Mouse (Mus musculus) kidney, adult 2 months (tissue): ENCODE data around the gene Thegl. TPM values are rescaled to one million over a fixed set of nuclear protein-coding genes. Genes with fewer than 3 reads are reported as not detected.
"Not testable (repeated sequence)": the region's sequence is repeated elsewhere in the genome, so short reads cannot be mapped to it uniquely, and the experiment has no call there.

Experiments
- DNase-seq: peaks from one replicate; pipeline ENCODE4 v3.0.0; 2021
- H3K27ac ChIP-seq: fragments of 200-500 bp; 2 replicates; pipeline ENCODE4 v1.5.1; 2012; ENCODE audit warnings: low read depth, low read length, control low read depth, inconsistent platforms; ENCODE audit not compliant: insufficient read depth
- H3K27me3 ChIP-seq: fragments of 200-500 bp; replicated peaks from 2 replicates; pipeline ENCODE4 v1.6.1; 2012; ENCODE audit warnings: mild to moderate bottlenecking, moderate library complexity, low read length, inconsistent platforms; ENCODE audit not compliant: control insufficient read depth, insufficient read depth
- H3K36me3 ChIP-seq: fragments of 200-500 bp; 2 replicates; pipeline ENCODE4 v1.6.1; 2012; ENCODE audit warnings: mild to moderate bottlenecking, moderate library complexity, low read length, inconsistent platforms; ENCODE audit not compliant: control insufficient read depth, insufficient read depth
- H3K4me1 ChIP-seq: fragments of 200-500 bp; 2 replicates; pipeline ENCODE4 v1.6.1; 2011; ENCODE audit warnings: low read length; ENCODE audit not compliant: control insufficient read depth, insufficient read depth
- H3K4me3 ChIP-seq: fragments of 200-500 bp; 2 replicates; pipeline ENCODE4 v1.5.1; 2011; ENCODE audit warnings: mild to moderate bottlenecking, low read depth, low read length, control low read depth; ENCODE audit not compliant: insufficient read depth
- CTCF ChIP-seq: fragments of 200-500 bp; conservative IDR thresholded peaks from 2 replicates; pipeline ENCODE4 v1.5.1; 2011; ENCODE audit warnings: low read depth, mild to moderate bottlenecking, control low read depth, low read length, moderate library complexity, mixed read lengths; ENCODE audit not compliant: insufficient read depth, insufficient read length
- POLR2A ChIP-seq: fragments of 200-500 bp; IDR thresholded peaks from one replicate; pipeline ENCODE4 v1.6.1; 2011; ENCODE audit warnings: low read depth, low read length, control low read depth
- WGBS: fragments of 180-500 bp; shearing (Covaris S2); methylation state at CpG from one replicate; pipeline ENCODE4 v1.1.7; 2018; 5-methylcytosine and 5-hydroxymethylcytosine counted together
- polyA plus RNA-seq: library from polyadenylated mRNA; depleted of rRNA; stranded (reverse); fragments of >200 nt; gene quantifications from 2 replicates; pipeline ENCODE4 v1.2.3, GENCODE M21; 2012

Gene Thegl
- polyA plus RNA-seq, 1 experiment: not detected

DNA sequence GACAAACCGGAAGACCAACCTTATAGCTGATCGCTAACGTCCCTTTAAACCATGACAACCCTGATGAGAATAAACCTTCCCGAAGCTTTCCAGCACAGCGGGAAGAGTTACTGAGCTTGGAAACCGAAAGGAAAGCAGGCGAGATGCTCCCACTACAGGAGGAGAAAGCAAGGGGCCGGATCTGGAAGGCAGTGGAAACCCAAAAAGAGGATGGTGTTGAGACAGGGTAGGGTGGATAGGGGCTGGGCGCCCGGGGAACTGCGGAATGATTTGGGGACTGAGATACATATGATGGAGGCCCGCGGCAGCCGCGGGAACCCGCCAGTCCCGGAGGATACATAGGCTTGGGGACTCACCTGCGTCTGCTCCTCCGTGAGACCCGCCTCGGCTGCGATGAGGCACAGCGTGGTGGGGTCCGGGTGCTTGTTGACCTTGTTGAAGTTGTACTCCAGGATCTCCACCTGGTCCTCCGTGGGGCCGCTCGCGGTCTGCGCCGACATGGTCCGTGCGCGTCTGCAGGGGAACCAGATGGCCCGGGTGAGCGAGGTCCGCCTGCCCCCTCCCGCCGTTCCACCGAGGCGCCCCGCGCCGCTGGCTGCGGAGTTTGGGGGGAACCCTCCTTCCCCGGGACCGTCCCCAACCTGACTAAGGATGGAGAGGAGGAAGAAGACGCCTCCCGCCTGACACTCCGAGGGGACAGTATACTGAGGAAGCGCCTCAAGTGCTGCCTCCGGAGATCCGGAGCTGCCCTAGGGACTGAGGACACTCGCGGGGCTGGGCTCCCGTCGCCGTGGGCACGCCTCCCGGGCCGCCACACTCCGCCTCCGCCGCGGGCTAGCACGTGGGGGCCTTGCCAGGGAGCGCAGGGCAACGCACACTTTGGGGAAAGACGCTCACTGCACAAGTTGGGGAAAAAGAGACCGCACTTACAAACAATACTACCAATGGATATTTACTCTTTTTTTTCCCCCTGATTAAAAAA lies 79.0 kb downstream of the Thegl start:
- TF ChIP-seq CTCF: no peak
- TF ChIP-seq POLR2A: no peak
- H3K27ac ChIP-seq: no peak overlapping the region
- H3K4me1 ChIP-seq: no peaks in the 10 kb centered on the region
- H3K27me3 ChIP-seq: no peaks in the 10 kb centered on the region
- no peaks in the 10 kb centered on the region for H3K36me3 ChIP-seq
- H3K4me3 ChIP-seq: peak overlapping the region; percentile 62
- WGBS: under 1% methylated on average over 69 of the region's 69 CpGs
- peak; percentile 82 for DNase-seq

DNA sequence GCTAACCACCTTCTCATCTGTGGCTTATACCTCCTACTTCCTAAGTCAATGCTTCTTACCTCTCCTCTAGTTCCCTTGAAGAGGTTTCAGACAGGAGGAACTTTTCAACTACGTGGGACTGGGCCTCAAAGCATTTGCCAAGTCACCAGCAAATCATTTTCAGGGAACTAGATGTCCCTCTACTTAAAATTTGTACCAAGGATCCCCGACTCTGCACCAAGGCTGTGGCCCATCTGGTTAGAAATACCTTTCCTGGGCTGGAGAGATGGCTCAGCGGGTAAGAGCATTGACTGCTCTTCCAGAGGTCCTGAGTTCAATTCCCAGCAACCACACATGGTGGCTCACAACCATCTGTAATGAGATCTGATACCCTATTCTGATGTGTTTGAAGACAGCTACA lies 80.4 kb downstream of the Thegl start:
- WGBS: 90% methylated on average over 3 of the region's 3 CpGs

DNA sequence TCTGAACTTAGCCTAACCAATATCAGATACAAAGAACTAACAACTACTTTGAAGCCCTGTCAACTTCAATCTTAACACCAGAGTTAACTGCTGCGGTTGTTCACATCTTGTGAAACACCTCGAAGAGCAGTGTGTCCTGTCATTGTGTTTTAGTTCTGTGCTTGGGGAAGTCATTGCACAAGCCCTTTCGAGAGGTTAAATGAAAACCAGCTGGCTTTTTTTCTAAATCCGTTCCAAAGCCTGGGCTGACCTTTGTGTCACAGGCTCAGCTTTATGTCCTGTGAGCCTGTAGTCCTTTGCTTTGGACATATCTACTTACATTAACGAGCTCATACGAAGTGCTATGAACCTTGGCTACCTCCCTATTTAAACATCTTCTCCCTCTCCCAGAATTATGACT lies 81.9 kb downstream of the Thegl start:
- Histone ChIP-seq H3K4me1 (no peaks in the 10 kb centered on the region), H3K36me3 (no peaks in the 10 kb centered on the region), H3K27ac (no peak overlapping the region), H3K4me3 (no peak overlapping the region), H3K27me3 (no peaks in the 10 kb centered on the region)
- 34% methylated on average over 6 of the region's 6 CpGs for WGBS
- DNase-seq: peak; percentile 64
- no peak for TF ChIP-seq POLR2A
- TF ChIP-seq CTCF: no peak

More for the DNA sequence above, 80.4 kb downstream of the Thegl start:
- not testable (repeated sequence) for H3K27ac ChIP-seq, H3K4me3 ChIP-seq, H3K36me3 ChIP-seq, H3K27me3 ChIP-seq, DNase-seq, H3K4me1 ChIP-seq

DNA sequence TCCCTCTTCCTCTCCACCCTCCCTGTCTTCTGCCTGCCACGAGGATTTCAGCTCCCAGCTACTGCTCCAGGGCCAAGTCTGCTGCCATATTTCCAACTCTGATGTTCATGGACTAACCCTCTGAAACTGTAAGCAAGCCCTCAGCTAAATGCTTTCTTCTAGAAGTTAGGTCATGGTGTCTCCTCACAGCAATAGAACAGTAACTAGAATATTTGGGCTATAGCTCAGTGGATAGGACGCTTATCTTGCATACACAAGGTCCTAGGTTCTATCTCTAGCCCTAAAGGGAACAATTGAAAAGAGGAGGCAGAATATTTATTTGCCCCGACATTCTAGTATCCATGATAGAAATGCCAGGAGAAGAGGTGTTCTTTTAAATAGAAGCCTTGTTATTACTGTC lies 83.1 kb downstream of the Thegl start:
- no peak overlapping the region for H3K4me3 ChIP-seq
- no peak for DNase-seq
- no peaks in the 10 kb centered on the region for H3K27me3 ChIP-seq
- H3K4me1 ChIP-seq: no peaks in the 10 kb centered on the region
- no peak overlapping the region for H3K27ac ChIP-seq
- WGBS: 89% methylated on average over 3 of the region's 3 CpGs
- TF ChIP-seq CTCF: no peak
- no peak for TF ChIP-seq POLR2A
- no peaks in the 10 kb centered on the region for H3K36me3 ChIP-seq

DNA sequence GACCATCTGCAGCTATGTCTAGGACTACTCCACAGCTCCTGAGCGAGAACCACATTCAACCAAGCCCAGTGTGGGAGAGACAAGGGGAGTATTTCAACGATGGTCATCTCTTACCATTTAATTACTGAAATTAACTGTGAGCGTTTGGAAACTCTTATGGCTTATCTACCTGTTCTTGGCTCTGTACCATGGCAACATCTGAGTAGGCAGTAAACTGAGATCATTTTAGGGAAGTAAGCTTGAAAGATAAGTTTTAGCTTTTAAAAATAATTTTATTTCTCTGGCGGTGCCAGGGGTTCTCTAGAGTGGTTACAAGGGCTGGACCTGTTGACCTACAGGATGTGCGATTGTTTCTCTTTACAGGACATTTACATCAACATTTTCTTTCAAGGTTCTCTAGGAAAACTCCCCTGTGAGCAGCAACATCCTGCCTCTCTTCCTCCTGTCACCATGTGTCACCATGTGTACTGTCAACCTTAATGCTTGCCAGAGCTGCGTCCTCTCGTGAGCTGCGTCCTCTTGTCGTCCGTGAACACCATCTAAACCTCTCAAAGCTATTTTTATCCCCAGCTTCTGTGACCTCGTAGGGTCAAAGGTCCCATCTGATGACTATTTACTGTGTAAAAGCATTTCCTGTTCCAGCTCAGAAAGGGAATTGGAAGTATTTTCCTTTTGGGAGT lies 83.6 kb downstream of the Thegl start:
- Histone ChIP-seq H3K4me3 (no peak overlapping the region), H3K27me3 (no peaks in the 10 kb centered on the region), H3K4me1 (no peaks in the 10 kb centered on the region), H3K27ac (no peak overlapping the region), H3K36me3 (no peaks in the 10 kb centered on the region)
- 55% methylated on average over 11 of the region's 11 CpGs for WGBS
- DNase-seq: peak; percentile 71
- TF ChIP-seq POLR2A: no peak
- TF ChIP-seq CTCF: no peak

DNA sequence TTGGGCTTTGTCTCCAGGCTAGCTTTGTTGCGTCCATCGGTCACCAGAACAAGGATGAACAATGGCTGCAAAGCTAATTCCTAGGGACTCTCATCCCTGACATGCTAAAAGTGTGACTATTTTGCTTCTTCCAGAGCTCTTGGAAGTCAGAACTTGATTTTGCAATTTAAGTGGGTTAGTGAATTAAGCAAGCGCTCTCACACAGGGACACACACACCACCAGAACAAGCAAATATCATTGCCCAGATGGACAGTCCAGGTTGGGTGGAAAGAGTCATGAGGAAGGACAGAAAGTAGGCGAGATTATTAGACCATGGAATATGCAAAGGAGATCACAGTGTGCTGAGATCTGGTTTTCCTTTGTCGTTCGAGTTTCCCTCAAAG lies 84.2 kb downstream of the Thegl start:
- Histone ChIP-seq H3K4me3 (no peak overlapping the region), H3K36me3 (no peaks in the 10 kb centered on the region), H3K4me1 (no peaks in the 10 kb centered on the region), H3K27me3 (no peaks in the 10 kb centered on the region), H3K27ac (no peak overlapping the region)
- WGBS: 83% methylated on average over 6 of the region's 6 CpGs
- TF ChIP-seq CTCF (no peak), POLR2A (no peak)
- no peak for DNase-seq

DNA sequence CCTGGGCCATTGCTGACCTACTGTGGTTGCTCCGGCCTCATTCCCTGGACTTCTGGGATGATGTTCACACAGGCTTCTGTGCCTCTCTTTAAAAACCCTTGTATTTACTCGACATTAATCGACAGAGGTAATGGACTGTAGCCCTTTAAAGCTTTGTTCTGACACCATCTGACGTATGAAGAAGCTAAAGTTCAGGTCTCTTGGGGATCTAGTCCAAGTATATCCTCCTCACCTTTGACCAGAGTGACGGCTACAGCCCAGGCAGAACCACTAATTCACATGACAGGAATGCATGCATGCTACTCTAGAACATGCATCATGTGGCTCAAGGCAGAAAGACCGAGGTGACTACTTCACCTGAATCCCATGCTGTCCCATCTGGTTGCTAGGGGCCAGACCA lies 84.9 kb downstream of the Thegl start:
- WGBS: 63% methylated on average over 6 of the region's 6 CpGs
- Histone ChIP-seq H3K27me3 (no peaks in the 10 kb centered on the region), H3K27ac (no peak overlapping the region), H3K4me1 (no peaks in the 10 kb centered on the region), H3K36me3 (no peaks in the 10 kb centered on the region), H3K4me3 (no peak overlapping the region)
- TF ChIP-seq POLR2A (no peak), CTCF (no peak)
- no peak for DNase-seq
